19 mouse cellular contexts compared by ENCODE assay signal in the genomic region with DNA sequence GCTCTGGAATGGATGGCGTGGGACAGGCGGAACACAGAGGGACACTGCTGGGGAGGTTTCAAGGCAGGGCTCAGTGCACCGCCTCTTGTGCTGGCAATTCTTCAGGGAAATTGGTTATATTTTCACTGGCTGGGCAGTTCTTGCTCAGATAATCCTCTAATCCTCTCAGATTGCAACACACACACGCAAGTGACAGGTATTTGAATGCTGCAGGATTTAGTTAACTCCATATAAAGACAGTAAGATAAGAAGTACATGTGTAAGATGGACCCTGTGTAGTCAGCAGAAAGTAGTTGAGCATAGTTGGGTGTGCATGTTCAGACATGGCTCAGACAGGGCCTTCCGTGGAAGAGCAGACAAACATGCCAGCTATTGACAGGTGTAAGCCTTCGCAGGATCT.
"Had no signal": no experiment of that assay in that cellular context is flagged by ENCODE, and none has a peak within 500 bp of the region (broad histone marks: within the 10 kb centered on the region; RNA-seq: fewer than 3 reads in every experiment).

No protein-coding gene starts in this region.

- H3K27me3 ChIP-seq: midbrain, embryonic 12.5 days; neural tube, embryonic 13.5 days; neural tube, embryonic 15.5 days had no signal

- ATAC-seq: midbrain, embryonic 16.5 days had no signal

- H3K4me2 ChIP-seq: lung, embryonic 14.5 days; midbrain, embryonic 12.5 days; neural tube, embryonic 13.5 days; neural tube, embryonic 15.5 days had no signal

- H3K9me3 ChIP-seq: midbrain, embryonic 10.5 days; midbrain, embryonic 12.5 days; neural tube, embryonic 13.5 days; neural tube, embryonic 15.5 days had no signal

- H3K27ac ChIP-seq: midbrain, embryonic 10.5 days; midbrain, embryonic 12.5 days; neural tube, embryonic 13.5 days; neural tube, embryonic 15.5 days had no signal

- DNase-seq: lung, adult 18-20 months; lung, embryonic 14.5 days; lung, postnatal 10 days; lung, postnatal 4 days; midbrain, embryonic 14.5 days; retina, postnatal 1 day; right cerebral cortex, adult 18-20 months; right cerebral cortex, postnatal 25 days; right cerebral cortex, postnatal 4 days; spleen, adult 18-20 months; thymus, adult 18-20 months; thymus, postnatal 14 days; thymus, postnatal 36 days had no signal

- H3K4me3 ChIP-seq: midbrain, embryonic 10.5 days; midbrain, embryonic 12.5 days; myocyte; neural tube, embryonic 13.5 days; neural tube, embryonic 15.5 days had no signal

- H3K9ac ChIP-seq: lung, embryonic 14.5 days; midbrain, embryonic 12.5 days; neural tube, embryonic 13.5 days; neural tube, embryonic 15.5 days had no signal
